Mouse (Mus musculus) erythroblast, embryonic 14.5 days (primary cell): ENCODE data around the gene Tkt.

Source experiments
- GATA1 ChIP-seq: IDR thresholded peaks from 2 replicates; pipeline ENCODE4 v1.6.1; 2012; ENCODE audit warnings: low read length, inconsistent platforms, mixed read lengths
- TAL1 ChIP-seq: IDR thresholded peaks from 3 replicates; pipeline ENCODE4 v1.6.1; 2012; ENCODE audit warnings: low read length, inconsistent platforms, mixed read lengths

DNA sequence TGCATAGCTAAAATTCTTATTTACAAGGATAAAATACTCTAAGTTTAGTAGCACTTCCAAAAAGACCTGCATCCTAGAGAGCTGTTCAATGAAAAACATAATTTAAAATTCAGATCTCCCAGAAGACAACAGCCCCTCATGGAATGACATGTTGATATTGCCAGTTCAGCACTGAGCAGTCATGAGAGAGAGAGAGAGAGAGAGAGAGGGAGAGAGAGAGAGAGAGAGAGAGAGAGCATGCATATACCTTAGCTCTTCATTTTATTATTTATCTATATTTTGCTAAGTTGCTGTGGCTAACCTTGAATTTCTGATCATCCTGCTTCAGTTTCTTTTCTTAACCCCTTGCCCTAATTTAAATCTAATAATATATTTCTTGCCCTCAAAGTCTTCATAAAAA, 14.2 kb downstream of the Tkt start:
- TF ChIP-seq TAL1 (no peak), GATA1 (no peak)
